Mouse (Mus musculus) urinary bladder, postnatal 10 days (tissue): ENCODE measurements around the gene Hhex.

Experiments used
- DNase-seq: peaks from one replicate; pipeline ENCODE4 v3.0.0; 2022; ENCODE audit warnings: low spot score

Hhex gene

DNA sequence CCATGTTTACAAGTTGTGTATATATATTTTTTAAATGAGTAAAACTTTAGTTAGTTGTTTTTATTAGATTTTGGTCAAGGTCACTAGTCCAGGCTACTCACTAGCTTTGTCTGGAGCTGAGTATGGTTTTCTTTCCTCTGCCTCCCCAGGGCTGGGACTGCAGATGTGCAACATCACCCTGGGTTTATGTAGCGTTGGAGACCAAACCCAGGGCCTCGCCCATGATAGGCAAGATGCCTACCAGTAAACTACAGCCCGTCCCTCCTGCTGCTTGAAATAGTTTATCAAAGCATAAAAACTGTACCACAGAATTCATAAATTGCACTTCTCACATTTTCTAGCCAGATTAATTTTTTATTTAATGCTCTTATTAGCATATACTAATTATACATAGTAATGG lies 14.6 kb downstream of the Hhex start:
- no peak for DNase-seq

DNA sequence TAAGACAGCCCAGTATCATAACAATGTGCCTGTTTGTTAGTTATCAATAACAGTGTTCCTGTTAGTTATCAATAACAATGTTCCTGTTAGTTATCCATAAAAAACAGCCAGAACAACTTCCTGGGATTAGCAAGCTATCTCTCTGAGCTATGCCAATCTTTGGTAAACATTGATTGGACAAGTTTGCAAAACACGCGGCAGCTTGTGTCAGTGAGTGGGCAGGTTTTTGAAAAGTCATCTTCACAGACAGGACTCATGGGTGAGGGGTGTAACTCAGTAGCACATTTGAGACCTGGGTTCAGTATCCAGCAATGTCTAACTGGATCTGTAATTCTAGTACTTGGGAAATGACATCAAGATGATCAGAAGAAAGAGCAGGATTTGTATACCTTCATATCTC lies 20.9 kb downstream of the Hhex start:
- DNase-seq: no peak

DNA sequence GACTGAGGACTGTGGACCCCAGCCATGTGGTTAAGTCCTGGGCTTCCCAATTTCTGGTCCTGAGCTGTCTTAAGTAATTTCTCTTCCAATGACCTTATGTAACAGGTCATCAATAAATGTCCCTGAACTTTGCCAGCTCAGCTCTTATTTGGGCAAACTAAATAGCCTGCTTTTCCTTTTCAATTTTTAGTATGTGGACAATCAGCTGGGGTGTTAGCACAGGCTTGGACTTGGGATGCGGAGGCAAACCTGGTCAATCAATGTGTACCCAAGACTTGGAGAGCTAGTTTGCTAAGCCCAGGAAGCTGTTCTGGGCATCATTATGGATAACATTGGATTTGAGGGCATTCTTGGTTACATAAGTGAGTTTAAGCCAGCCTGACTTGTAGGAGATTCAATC lies 21.4 kb downstream of the Hhex start:
- no peak for DNase-seq

DNA sequence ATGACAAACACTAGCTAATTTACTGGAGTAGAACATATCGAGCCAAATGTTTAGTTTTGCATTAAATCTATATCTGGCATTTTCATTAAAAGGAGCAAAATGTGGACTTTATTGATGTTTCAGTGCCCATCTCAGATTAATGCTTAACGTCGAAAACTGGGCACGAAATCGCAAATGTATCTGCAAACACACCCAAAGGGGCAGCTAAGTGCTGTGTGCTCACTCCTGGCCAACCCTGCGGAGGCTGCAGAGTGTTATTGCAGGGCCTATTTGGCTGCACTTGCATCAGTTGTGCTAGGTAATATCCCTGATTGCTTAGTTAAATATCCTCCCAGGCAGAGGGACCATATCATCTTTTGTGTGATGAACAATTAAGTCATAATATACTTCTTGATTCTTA lies 23.4 kb downstream of the Hhex start:
- DNase-seq: no peak

DNA sequence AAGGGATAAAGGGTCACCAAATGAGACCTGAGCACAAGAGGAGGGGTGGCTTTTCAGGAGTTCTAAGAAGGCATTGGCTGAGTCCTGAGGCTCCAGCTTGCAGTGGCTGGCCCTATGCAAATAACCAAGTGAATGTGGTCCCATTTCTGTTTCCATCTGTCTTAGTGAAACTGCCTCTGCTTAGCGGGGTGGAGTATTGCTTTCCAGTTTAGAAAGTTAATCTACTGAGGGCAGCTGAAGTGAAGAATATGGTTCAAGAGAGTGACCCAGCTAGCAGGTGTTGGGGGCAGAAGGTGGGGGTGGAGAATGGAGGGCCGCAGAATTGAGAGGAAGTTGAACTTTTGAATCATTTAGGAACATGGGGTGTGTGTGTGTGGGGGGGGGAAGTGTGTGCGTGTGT lies 31.8 kb downstream of the Hhex start:
- DNase-seq: no peak

DNA sequence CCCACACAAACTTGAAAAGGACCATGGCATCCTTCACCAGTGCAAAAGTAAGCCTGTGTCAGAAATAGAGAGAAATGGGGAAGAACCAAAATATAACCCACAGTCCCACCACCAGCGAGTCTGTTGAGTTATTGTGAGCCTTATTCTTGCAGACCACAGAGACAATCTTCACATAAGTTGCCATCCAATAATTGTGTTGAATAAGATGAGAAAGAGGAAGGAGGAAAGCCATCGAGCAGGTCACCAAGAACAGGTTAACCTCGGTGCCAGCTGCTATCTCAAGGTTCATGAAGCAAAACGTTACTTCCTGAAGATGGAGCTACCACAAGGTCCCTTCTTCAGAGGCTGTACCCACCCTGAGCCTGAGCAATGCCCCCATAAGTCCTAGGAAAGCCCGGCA lies 32.4 kb downstream of the Hhex start:
- no peak for DNase-seq

DNA sequence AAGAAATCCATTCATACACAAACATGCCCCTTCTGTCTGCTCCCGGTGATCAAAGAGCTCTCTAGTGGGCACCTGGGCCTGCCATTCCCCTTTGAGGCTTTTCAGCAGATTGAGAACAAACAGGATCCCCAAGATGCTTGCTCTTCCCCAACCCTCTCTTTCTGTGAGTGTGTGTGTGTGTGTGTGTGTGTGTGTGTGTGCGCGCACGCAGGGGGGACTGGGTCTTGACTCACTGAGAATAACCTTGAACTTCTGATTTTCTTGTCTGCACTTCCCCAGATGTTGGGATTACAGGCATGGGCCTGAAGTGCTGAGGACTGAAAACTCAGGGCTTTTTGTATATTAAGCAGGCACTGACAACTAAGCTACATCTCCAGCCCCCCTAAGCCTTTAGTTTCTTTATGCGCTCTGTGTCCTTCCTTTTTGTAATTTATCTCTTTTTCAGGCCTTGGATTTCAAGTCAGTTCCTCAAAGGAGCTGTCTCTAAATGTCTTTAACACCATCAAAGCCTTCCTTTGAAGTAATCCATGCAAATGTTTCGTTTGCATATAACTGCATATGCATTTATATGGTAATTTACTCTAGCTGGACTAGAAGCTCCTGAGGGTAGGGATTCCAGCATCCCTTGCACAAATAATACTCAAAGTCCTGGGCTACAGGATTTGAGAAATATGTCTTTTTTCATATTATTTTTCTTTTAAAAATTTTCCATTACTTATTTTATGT lies 34.4 kb downstream of the Hhex start:
- DNase-seq: no peak

DNA sequence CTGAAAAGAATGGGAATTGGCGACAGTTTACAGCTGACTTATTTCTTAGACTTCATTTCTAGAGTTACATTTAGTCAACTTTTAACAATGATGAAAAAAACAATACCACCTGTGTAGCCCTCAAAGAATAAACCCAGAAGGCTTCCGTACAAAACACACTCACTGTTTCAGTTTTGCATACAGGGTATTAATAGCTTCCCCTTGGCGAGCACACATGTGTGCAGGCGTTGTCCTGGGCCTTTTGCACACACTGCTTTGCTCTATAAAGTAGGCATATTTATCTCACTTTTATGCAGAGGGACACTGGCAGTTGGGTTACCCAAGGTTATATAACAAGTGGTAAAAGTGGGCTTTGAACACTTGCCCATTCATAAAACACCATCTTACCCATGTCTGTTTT lies 37.1 kb downstream of the Hhex start:
- no peak for DNase-seq

DNA sequence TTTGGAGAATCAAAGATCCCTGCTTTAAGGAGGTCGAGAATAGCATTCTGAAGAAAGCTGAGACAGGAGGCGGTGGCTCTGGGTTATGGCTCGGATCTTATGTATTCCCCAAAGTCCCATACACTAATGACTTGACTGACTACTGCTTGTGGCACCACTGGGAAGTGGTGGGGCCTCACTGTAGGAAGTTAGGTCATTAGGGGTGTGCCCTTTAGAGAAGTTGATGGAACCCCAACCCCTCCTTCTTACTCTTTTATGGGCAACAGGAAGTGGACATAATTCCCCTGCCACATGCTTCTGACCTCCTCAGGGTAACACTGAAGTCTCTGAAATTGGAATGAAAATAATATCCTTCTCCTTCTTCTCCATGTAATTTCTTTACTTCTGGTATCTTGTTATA lies 38.0 kb downstream of the Hhex start:
- DNase-seq: no peak

DNA sequence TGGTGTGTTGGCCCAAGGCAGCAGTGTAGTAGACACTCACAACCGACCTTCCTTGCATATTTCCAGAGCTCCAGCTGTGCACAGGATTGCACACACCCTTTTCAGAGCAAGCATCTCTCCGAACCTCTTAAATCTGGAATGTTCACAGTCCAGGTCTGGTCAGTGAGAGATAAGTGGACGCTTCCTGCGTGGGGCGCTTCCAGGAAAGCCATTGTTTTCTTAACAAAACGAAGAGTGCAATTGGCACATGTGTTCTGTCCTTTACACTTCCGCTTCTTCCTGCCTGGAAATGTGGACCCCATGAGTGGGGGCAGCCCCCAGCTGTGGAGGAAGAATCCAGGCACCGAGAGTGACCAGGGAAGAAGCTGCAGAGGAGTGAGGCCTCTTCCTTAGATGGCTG lies 47.1 kb downstream of the Hhex start:
- no peak for DNase-seq

DNA sequence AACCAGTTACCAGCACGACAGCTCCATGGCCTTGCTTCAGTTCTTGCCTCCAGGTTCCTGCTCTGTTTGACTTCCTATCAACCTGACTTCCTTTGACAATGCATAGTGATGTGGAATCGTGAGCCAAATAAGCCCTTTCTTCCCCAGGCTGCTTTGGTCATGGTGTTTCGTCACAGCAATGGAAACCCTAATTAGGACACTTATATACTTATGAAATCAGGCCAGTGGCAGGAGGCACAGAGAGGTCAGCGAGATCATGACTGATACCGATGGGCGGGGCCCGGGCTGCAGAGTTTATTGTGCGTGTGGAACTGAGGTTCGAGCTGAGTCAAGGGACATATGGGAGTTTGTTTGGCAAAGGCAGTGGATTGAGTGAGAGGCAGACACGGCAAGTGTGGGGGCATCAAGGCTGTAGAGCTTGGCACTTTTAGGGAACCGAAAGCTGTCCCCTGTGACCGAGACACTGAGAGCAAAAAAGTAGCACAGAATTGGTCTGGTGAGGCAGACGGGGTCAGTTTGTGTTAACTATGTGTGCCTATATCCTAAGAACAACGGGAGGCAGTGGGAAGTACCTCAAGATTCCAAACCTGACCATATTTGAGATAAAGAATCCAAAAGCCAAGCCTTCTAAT lies 48.1 kb downstream of the Hhex start:
- no peak for DNase-seq

DNA sequence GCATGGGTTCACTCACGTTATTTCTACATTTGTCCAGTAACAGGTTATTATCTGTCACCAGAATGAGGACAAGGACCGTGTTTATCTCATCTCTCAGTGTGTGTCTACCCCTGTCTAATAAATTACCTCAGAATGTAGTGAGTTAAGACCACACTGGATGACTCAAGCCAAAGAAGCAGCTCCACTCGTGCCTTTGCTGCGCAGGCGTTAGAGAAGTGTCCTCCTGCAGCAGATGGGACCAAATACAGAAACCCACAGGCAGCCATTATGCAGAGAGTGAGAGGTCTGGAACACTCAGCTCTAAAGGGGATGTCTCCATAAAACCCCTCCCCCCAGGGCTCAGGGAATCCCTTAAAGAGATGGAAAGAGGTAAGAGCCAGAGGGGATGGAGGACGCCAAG lies 50.2 kb downstream of the Hhex start:
- DNase-seq: no peak

DNA sequence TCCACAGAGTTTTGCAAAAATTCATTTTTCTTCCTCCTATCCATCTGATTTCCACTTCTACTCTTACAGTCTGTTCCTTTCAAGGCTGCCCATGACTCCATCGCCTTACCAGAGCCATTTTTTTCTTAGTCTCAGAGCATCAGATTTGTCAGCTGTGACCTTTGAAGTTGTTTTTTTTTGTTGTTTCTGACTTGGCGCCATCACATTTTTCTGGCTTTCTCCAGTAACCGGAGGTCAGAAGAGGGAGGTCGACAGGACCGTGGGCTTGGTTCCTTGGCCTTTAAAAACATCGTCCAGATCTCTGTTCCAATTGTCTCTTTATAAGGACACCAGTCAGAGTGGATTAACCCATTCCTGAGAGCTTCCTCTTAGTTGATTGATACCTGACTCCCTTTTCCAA lies 52.2 kb downstream of the Hhex start:
- DNase-seq: no peak

DNA sequence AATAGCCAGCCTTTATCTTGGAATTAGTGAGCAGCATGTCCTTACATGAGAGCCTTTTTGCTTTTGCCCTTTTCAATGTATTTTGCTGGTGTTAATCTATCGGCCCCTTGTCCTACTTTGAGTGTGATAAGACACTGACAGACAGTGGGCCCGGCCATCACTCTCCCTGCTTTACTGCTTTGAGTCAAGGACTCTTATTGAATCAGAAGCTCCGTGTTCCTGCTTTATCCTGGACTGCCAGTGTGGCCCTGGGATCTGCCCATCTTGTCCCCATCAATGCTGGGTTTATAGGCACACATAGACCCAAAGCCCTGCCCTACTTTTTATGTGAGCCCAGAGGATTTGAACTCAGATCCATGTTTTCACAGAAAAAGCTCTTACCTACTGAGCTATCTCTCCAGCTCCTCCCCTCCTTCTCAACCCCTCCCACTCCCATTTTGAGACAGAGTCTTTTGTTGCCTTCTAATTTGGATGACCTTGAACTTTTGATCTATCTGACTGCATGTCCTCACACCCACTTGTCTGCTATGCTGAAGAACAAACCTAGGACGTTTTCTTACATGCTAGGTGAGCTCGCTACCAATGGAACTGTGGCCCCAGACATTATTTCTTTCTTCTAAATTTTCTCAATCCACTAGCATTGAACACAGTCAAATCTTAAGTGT lies 53.3 kb downstream of the Hhex start:
- no peak for DNase-seq

DNA sequence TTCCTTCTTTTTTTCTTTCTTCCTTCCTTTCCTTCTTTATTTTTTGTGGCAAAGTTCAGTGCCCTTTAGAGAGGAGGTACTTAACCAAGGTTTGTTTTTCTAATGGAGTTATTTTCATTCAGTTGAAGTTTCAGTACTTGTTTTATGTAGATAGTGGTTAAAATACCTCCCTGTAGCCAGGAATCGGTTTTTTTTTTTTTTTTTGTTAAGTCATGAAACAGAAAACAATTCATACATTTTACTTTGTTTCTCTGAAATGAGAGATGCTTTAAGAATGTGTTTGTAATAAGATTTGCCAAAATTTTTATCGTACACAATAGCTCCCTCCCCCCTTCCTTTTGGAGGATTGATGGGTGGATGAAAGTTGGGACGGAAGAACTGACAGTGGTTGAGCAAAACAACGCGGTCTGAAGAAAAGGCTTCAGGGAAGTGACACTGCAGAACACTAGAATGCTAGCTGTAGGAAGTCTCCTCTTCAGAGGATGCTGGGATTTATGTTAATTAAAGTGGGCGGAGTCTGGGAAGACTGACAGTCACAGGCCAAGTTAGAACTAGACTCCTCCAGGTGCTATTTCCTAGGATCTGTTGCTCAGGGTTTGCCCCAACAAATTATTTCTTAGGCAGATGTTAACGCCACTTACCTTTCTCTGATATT lies 54.1 kb downstream of the Hhex start:
- DNase-seq: no peak
